Mouse (Mus musculus) B cell, adult 62 days (primary cell): ENCODE data around the gene Gm17545. TPM values are rescaled to one million over a fixed set of nuclear protein-coding genes. Genes with fewer than 3 reads are reported as not detected.

Source experiments
- total RNA-seq: library from RNA; stranded (reverse); gene quantifications from 4 replicates; pipeline ENCODE4 v1.2.4, GENCODE M21; 2023

The Gm17545 gene
- not detected in 4 replicates for total RNA-seq

GRCm38 (mm10) chr9:22453990-22454389, at the start of gene Gm17545:
Gene Gm17545 (plus strand): TSS chr9:22454290.

GRCm38 (mm10) chr9:22411002-22411857, 42.9 kb upstream of the Gm17545 start, which contains the start of gene 9530077C05Rik:
Gene 9530077C05Rik (plus strand): TSS chr9:22411513.

GRCm38 (mm10) chr9:22469643-22470042, 15.6 kb downstream of the Gm17545 start, which contains the start of gene Rp9:
Gene Rp9 (minus strand): TSS chr9:22469743.

GRCm38 (mm10) chr9:22475424-22475868, 21.4 kb downstream of the Gm17545 start, which contains the start of gene Bbs9:
Gene Bbs9 (plus strand): TSS chr9:22475715.

Other genes starting within 250 kb of the Gm17545 start
- 30.0 to 35.4 TPM (median 32.2 TPM) in 4 replicates for gene Zfp809, start 228.6 kb upstream of the Gm17545 start, total RNA-seq
- gene Zfp599, start 194.4 kb upstream of the Gm17545 start, total RNA-seq, result 2.0 to 3.0 TPM (median 2.6 TPM) in 4 replicates
- 14.5 to 15.2 TPM (median 14.8 TPM) in 4 replicates for gene Zfp810, start 146.6 kb upstream of the Gm17545 start, total RNA-seq
- 0.66 to 2.4 TPM (median 1.2 TPM) in 4 replicates for gene Anln, start 65.1 kb upstream of the Gm17545 start, total RNA-seq
- gene 9530077C05Rik, start 42.8 kb upstream of the Gm17545 start, total RNA-seq, result 0.85 to 2.3 TPM (median 1.6 TPM) in 4 replicates
- gene Rp9, start 15.5 kb downstream of the Gm17545 start, total RNA-seq, result 70.5 to 88.5 TPM (median 78.0 TPM) in 4 replicates
- 26.4 to 29.9 TPM (median 28.3 TPM) in 4 replicates for gene Bbs9, start 21.4 kb downstream of the Gm17545 start, total RNA-seq